Mouse (Mus musculus): ENCODE results near the gene Btn2a2. TPM values are rescaled to one million over a fixed set of nuclear protein-coding genes. Genes with fewer than 3 reads are reported as not detected.

Gene Btn2a2
- total RNA-seq, 2 experiments from 2014 or later = not detected

GRCm38 (mm10) chr13:23524654-23525053 lies 36.0 kb upstream of the Btn2a2 start:
- intact Hi-C loops (cut with DNase I) = no loop called here
- DNase-seq = peak; percentile 41 to 55

GRCm38 (mm10) chr13:23523976-23524375 lies 35.3 kb upstream of the Btn2a2 start:
- intact Hi-C loops (cut with DNase I) = no loop called here
- no peak for DNase-seq

DNA sequence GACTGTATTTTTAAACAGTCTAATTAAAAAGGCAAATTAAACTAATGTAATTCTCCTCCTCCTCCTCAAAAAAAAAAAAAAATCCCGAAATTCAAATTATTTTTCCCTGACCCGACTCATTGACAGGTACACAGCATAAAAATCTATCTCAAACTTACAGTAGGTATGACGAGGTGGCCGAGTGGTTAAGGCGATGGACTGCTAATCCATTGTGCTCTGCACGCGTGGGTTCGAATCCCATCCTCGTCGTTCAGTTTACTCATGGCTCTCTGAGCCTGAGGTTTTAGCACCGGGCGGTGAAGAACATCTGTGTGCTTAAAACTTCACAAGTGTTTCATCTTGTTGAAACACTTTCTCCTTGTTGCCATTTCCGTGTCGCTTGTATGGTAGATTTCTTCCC lies 33.0 kb upstream of the Btn2a2 start:
- peak; percentile 56 to 60 for DNase-seq
- intact Hi-C loops (cut with DNase I) = no loop called here

DNA sequence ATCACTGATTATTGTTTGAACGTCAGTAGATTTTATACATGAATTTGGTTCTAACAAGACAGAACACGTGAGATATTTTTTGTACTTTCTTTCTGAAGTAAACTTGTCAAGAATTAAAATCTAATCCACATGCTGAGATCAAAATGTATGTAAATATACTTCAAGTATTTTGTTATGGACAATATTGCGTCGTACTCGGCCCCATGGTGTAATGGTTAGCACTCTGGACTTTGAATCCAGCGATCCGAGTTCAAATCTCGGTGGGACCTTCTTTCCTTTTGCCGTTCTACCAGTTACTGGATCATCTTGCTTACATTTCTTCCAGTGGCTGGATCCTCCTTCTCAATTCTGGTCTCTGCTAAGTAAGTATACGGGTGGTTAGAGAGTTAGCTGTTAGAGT lies 30.8 kb upstream of the Btn2a2 start:
- intact Hi-C loops (cut with DNase I) = loop anchor here (1.0 to 5.0 kb wide), 2 partner anchors 87 to 1492 kb away; no protein-coding TSS in a partner anchor
- DNase-seq = peak; percentile 44 to 61

GRCm38 (mm10) chr13:23518885-23519284 lies 30.2 kb upstream of the Btn2a2 start:
- peak; percentile 46 to 59 for DNase-seq
- intact Hi-C loops (cut with DNase I) = loop anchor here (1.0 to 5.0 kb wide), 2 partner anchors 87 to 1492 kb away; no protein-coding TSS in a partner anchor

DNA sequence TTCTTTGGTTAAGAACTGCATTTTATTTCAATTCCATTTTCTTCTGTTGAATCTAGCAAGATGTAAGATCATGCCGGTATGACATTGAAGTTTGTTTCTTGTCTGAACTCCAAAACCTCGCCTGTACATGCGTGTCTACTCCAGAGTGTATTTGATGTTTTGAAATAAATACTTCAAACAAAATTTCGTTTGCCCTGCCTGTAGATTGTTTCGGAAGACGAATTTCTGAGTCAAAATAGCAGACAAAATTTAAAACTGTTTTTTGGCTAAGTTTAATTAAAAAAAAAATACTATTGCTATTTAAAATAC lies 29.6 kb upstream of the Btn2a2 start:
- no peak for DNase-seq
- intact Hi-C loops (cut with DNase I) = loop anchor here (5.0 kb wide), 1 partner anchor 1491 kb away; no protein-coding TSS in a partner anchor

GRCm38 (mm10) chr13:23517603-23518294 lies 29.1 kb upstream of the Btn2a2 start:
- DNase-seq = peak; percentile 68 to 87

DNA sequence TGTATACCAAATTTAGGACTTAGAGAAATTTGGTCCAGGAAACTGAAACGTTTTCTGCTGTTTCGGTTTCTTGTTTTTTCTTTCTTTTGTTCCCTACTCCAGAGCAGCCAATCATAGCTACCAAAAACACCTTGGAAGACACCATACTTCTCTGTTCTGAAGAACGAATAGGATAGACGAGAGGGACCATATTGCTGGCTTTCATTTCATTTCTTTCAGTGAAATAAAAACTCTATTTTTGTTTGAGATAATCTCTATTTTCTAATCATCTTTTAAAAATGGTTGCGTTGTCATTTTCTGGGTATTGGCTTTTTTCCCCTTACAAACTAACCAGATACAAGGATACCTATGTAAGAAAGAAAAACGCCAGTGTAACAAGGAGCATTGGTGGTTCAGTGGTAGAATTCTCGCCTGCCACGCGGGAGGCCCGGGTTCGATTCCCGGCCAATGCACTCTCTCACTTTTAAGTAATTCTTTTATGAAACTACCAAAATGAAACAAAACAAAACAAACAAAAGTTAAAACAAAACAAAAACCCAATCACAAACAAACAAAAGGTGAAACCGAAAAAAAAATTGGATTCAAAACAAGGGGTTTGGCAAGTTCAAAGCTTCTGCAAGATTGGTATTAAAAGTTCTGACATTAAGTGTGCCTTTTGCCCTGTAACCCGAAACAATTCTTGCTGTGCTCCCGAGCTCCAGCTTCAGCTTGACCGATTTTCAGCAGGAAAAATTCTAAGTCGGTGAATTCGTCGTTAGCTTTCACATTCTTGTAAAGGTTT lies 28.4 kb upstream of the Btn2a2 start:
- peak; percentile 53 to 79 for DNase-seq
- intact Hi-C loops (cut with DNase I) = loop anchor here (5.0 kb wide), 1 partner anchor 1490 kb away; no protein-coding TSS in a partner anchor

More at GRCm38 (mm10) chr13:23517603-23518294, 29.1 kb upstream of the Btn2a2 start:
- intact Hi-C loops (cut with DNase I) = loop anchor here (5.0 kb wide), 1 partner anchor 1490 kb away; no protein-coding TSS in a partner anchor

DNA sequence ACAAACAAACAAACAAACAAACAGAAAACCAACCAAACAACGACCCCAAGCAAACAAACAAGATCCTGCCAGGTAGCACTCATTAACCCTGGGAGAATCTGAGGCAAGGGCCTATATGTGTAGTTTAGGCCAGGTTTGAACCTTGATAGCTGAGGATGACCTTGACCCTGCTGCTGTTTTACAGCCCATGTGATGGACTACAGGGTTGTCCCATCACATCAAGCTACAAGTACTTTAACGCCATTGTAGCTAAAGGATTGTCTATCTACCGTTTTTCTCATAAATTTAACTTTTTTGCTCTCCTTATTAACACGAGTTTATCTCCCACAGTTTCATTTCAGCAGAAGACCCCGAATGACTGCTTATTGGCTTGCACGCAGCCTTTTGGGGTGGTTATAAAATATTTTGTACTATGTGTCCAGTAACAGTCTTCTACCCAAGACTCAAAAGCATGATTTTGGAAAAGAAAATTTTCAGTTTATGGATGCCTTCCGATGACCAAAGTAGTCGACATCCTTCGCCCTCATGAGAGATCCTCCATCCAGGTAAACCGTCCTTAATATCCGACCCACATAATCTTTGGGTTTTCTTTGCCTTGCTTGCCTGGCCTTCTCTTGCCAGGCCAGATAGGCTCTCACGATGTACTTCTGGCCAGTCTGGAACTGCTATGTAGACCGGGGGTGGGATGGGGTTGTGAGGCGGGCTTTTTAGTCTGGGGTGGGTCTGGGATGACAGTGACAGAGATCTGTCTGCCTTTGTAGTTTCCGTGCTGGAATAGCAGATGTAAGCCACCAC lies 27.4 kb upstream of the Btn2a2 start:
- intact Hi-C loops (cut with DNase I) = loop anchor here (5.0 kb wide), 1 partner anchor 1489 kb away; no protein-coding TSS in a partner anchor
- no peak for DNase-seq

DNA sequence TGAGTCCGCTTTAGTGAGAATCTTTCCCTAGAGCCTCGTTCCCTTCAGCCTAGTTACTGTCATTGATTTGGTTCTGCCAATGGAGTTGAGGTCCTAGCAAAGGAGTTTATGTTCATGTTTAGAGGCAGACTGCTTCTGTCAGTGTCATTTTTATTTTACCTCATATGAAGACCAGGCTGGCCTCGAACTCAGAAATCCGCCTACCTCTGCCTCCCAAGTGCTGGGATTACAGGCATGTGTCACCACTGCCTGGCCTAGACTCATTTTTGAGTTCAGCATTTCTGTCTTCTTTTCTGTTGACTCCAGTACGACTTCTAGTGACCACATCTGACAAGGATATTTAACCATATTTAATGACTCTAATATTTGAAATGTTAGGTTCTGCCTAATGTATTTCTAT lies 26.6 kb upstream of the Btn2a2 start:
- intact Hi-C loops (cut with DNase I) = loop anchor here (5.0 kb wide), 1 partner anchor 1488 kb away; no protein-coding TSS in a partner anchor
- DNase-seq = no peak

DNA sequence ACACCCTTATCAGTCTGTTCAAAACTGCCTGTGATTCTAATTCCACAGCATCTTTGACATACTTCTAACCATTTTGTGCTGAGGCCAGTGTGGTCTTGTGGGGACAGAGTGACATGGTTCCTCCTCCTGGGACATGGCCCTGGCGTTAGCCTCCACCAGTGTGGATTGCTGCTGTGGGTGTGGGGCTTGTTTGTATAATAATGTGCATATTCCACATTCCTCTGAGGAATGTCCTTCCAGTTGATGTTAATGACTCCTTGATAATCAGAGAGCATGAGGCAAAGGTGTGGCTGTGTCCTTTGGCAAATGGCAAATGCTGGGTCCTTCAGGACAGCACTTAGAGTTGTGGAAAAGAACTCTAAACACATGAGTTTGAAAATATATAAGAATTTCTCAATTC lies 24.9 kb upstream of the Btn2a2 start:
- intact Hi-C loops (cut with DNase I) = no loop called here
- DNase-seq = no peak

GRCm38 (mm10) chr13:23510127-23510526 lies 21.5 kb upstream of the Btn2a2 start:
- no peak for DNase-seq

DNA sequence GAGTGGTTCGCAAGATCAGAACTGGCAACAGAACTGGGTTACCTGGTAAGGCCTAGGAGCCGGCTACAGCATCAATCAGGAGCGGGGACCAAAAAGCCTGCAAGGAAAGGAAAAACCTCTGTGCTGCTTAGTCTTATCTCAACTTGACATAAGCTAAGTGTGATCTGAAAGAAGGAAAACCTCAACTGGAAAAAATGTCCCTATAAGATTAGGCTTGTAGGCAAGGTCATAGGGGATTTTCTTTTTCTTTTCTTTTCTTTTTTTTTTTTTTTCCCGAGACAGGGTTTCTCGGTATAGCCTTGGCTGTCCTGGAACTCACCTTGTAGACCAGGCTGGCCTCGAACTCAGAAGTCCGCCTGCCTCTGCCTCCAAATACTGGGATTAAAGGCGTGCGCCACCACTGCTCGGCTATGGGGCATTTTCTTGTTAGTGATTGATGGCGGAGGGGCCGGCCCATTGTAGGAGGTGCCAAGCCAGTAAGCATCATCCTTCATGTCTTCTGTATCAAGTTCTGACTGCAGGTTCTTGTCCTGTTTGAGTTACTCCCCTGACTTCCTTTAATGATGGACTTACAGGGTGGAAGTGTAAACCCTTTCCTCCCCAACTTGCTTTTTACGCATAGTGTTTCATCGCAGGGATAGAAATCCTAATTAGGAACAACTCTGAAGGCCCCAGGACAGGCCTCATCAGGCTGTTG lies 18.3 kb upstream of the Btn2a2 start:
- no peak for DNase-seq
- intact Hi-C loops (cut with DNase I) = no loop called here

More at GRCm38 (mm10) chr13:23510127-23510526, 21.5 kb upstream of the Btn2a2 start:
- intact Hi-C loops (cut with DNase I) = no loop called here

- no peak for DNase-seq
- intact Hi-C loops (cut with DNase I) = no loop called here
These were observed 17.7 kb upstream of the Btn2a2 start for GRCm38 (mm10) chr13:23506351-23506750.

DNA sequence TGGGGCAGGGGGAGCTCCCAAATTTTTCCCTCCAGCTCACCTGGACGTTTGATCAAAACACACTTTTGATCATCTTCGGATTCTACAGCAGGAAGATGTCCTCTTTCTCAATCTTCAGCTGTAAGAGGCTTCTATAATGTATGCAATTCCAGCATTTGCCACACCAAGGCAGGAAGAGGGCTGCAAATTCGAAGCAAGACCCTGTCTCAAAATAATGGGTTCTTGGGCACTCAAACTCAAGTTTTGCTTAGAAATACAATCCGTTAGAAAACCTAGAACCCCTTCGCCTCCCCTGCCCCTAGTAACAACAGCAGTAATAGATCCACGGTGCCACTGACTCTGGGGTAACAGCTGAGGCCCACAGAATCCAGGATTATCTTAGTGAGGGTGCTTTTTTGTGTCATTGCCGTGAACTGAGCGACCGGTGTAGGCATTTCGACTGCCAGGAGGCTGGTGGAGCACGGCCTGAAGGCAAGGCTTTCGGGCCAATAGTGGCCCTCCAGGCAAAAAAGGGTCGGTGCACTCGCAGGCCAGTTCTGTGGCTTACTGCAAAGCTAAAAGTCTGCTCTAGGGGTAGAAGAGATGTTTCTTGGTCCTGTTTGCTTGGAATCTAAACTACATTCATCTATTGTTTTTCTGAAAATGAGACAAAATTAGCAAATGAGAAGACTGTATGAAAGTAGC lies 17.1 kb upstream of the Btn2a2 start:
- intact Hi-C loops (cut with DNase I) = no loop called here
- DNase-seq = no peak

DNA sequence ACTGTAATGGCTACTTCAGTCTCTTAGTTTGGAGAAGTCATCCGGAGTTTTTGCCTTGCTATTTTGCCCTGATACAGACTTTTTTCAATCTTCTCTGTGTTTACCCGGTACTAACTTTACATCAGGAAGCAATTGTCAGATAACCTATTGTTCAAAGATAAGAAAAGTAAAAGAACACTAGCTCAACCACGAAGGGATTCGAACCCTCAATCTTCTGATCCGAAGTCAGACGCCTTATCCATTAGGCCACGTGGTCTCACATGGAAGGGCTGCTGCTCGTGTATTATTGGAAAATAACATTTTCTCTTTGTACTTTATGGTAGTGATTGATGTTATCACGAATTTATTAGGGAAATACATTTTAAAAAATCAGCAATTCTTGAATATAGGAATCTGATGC lies 15.1 kb upstream of the Btn2a2 start:
- intact Hi-C loops (cut with DNase I) = no loop called here
- no peak for DNase-seq

DNA sequence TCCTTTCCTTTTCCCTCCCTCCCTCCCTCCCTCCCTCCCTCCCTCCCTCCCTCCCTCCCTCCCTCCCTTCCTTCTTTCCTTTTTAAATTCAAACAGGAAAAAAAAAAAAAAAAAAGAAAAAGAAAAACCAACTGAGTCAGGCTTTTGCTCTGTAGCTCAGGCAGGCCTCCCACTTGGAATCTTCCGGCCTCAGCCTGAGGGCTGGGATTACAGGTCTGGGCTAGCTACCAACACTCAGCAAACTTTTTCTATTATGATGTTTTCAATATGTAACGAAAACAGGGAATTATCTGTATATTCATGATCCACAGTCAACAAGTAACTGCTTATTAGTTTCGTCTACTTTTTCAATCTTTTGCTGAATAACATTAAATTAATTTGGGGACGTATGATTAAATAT lies 14.3 kb upstream of the Btn2a2 start:
- intact Hi-C loops (cut with DNase I) = no loop called here

GRCm38 (mm10) chr13:23502031-23502567 lies 13.4 kb upstream of the Btn2a2 start:
- DNase-seq = no peak
- intact Hi-C loops (cut with DNase I) = no loop called here

More for the DNA sequence above, 14.3 kb upstream of the Btn2a2 start:
- DNase-seq = no peak

GRCm38 (mm10) chr13:23501511-23501910 lies 12.9 kb upstream of the Btn2a2 start:
- intact Hi-C loops (cut with DNase I) = no loop called here
- no peak for DNase-seq

Data from gastrocnemius, postnatal 36 days (tissue).